Mouse (Mus musculus): ENCODE results near the gene Csf2rb.
"Not testable (repeated sequence)": the region's sequence is repeated elsewhere in the genome, so short reads cannot be mapped to it uniquely, and the experiment has no call there.

Csf2rb gene

GRCm38 (mm10) chr15:78327753-78328341 lies 2.3 kb downstream of the Csf2rb start:
- not testable (repeated sequence) for DNase-seq (ENCODE audit: low spot score)

GRCm38 (mm10) chr15:78328520-78329097 lies 3.1 kb downstream of the Csf2rb start:
- DNase-seq (ENCODE audit: low spot score), result no peak

DNA sequence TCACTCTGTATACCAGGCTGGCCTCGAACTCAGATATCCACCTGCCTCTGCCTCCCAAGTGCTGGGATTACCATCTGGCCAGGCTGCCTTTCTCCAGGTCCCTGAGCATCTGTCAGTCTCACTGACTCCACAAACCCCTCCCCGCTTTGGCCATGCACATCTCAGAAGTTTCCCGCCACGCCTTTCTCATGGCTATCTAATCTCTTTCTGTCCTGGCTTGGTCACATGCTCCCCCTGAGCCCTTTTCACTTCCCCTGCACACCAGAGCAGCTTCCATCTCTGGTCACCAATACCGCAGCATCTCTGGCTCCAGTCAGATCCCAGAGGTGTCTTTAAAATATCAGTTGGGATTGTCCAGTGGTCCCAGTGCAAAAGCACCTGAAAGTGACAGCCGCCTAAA lies 4.4 kb downstream of the Csf2rb start:
- not testable (repeated sequence) for DNase-seq (ENCODE audit: low spot score)

- no peak for DNase-seq (ENCODE audit: low spot score)
Observed at GRCm38 (mm10) chr15:78330706-78331105, 5.2 kb downstream of the Csf2rb start.

GRCm38 (mm10) chr15:78331523-78332340 lies 6.2 kb downstream of the Csf2rb start:
- no peak for DNase-seq (ENCODE audit: low spot score)

GRCm38 (mm10) chr15:78332981-78333380 lies 7.4 kb downstream of the Csf2rb start:
- DNase-seq (ENCODE audit: low spot score), result no peak

- DNase-seq (ENCODE audit: low spot score), result no peak
Observed at GRCm38 (mm10) chr15:78334380-78334779, 8.8 kb downstream of the Csf2rb start.

DNA sequence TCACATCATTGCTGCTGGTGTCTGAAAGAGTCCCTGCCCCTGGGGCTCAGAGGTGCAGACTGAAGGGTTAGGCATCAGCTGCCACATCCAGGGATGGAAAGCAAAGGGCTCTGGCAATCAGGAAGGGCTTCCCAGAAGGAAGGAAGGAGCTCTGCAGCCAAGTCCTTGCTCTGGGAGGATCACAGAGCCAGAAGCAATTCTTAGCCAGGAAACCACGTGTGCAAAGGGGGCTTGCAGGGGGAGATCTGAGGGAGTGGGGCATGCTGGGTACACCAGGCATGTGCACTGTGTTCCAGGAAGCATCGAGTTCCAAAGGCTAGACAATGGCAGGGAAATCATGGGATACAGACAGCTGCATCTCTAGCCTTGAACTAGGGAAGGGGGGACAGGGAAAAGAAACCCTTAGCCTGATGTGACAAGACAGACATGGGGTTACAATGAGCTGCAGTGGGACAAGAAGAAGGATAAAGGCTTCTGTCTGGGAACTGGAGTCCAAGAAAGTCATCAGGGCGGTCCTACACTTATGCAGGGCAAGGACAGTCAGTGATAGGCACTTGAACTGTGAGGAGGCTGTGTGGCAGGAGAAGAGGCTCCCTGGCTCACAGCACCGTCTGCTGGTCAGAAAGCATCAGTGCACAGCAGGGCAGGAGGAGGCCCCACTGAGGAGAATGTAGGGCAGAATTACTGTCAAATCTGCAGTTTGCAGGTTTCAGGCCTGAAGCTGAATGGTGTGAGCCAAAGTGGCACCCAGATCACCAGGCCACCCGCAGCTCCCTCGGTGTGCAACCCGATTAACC lies 14.3 kb downstream of the Csf2rb start:
- not testable (repeated sequence) for DNase-seq (ENCODE audit: low spot score)

GRCm38 (mm10) chr15:78340919-78341318 lies 15.4 kb downstream of the Csf2rb start:
- not testable (repeated sequence) for DNase-seq (ENCODE audit: low spot score)

DNA sequence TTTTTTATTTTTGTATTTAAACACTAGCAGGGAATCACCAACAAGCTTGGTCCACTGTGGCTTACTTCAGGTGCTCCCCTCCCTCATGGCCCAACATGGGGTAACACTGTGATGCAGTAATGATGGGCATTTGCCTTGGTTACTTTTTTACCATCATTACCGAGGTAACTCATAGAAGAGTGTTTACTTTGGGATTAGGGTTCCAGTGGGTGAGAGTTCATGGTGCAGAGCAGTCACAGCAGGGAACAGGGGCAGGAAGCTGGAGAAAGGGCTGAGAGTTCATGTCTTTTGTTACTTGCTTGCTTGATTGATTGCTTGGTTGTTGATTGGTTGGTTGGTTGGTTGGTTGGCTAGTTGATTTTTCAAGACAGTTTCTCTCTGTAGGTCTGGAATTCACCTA lies 18.1 kb downstream of the Csf2rb start:
- DNase-seq (ENCODE audit: low spot score), result no peak

- DNase-seq (ENCODE audit: low spot score), result no peak
Observed at GRCm38 (mm10) chr15:78344567-78344966, 19.0 kb downstream of the Csf2rb start.

DNA sequence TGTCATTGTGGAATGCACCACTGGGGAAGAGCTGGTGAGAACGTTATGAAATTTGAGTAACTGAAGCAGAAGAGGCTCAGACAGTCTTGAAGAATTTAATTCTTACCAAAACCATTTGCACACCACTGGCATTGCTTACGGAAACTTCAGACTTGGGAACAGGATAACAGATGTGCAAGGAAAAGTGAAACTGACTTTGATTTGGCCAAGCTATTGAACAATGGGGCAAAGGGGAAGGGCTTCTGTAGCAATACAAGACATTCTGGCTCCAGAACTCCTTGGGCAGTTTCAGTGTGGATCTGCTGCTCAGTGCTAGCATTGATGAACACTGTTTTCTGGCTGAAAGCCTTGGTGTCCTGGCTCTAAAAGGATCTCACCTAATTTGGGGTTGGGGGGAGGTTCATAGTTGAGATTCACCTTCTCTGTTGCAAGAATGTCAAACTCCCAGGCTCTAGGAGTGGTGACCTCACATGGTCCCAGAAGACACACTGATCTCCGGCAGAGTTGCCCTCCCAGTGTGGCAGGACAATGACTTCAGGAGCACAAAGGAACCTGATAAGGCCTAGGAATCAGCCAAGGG lies 26.1 kb downstream of the Csf2rb start:
- DNase-seq (ENCODE audit: low spot score), result no peak

GRCm38 (mm10) chr15:78354958-78355357 lies 29.4 kb downstream of the Csf2rb start:
- DNase-seq (ENCODE audit: low spot score), result no peak

- DNase-seq (ENCODE audit: low spot score), result no peak
Observed at GRCm38 (mm10) chr15:78355548-78355947, 30.0 kb downstream of the Csf2rb start.

DNA sequence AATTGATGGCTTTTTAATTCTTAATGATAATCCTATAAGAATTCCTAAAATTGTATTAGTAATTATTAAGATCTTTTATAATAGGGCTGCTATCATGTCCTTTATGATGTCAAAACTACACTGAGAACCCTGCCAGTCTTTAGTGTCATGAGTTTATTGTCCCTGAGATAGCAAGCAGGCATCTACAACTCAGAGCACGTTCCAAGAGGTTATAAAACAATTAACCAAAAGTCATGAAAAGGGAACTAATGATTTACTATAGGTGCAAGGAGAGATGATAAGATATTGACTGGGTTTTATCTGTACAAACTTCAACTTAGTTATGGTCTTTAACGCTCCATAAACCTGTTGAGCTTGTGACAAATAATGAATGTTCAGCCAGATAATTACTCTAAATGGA lies 40.4 kb downstream of the Csf2rb start:
- no peak for DNase-seq (ENCODE audit: low spot score)

- DNase-seq (ENCODE audit: low spot score), result no peak
Observed at GRCm38 (mm10) chr15:78366875-78367274, 41.3 kb downstream of the Csf2rb start.

GRCm38 (mm10) chr15:78367811-78368210 lies 42.3 kb downstream of the Csf2rb start:
- no peak for DNase-seq (ENCODE audit: low spot score)

DNA sequence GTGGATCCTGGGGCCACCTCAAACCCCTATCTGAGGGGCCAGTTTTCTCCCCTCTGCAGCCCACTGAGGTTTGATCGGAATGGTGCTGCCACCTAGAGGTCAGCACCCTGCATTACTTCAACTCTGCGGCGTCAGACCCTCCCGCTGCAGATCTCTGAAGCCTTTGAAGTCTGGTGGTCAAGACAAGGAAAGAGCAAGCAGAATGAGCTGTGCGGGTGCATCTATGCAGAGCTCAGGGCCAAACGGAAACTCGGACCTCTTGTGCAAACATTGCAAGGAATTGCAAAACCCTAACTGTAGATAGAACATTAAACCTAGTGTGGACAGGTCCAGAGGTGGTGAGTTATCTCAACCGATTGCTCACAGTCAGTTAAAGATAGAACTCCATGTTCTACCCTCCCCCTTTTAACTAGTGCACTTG lies 43.4 kb downstream of the Csf2rb start:
- DNase-seq (ENCODE audit: low spot score), result peak; percentile 24

DNA sequence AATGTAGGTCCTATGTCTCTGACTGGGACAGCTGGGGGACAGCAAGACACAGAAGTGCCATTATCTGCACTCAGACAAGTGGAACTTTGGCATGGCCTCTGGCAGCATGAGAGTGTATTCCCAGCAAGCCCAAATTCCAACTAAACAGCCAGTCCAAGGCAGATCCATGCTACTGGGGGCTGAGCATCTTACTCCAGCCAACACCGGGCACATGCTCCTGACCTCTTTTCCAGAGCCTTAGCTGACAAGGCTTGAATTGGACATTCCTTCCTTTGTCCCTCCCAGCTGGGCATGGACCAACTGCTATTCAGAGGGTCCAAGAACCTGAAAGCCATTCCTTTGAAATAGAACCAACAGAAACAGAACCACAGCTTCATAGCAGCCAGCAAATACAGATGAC lies 44.1 kb downstream of the Csf2rb start:
- DNase-seq (ENCODE audit: low spot score), result no peak

DNA sequence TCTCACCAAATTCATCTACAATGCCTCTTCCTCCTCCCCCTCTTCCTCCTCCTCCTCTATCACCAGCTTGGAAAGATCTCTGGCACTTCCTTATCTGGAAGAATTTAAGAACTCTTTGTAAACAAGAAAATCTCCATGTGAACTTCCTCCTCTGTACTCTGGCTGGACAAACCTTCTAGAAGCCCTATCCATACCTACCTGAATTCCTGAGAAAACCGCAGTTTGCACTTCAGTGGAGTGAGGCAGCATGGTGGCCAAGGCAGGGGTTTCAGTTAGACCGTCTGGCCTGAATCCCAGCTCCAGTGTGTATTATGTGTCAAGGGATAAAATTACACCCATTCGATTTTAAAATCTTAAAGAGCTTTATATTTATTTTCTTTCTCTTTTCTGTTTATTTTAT lies 47.2 kb downstream of the Csf2rb start:
- DNase-seq (ENCODE audit: low spot score), result no peak

GRCm38 (mm10) chr15:78374204-78374603 lies 48.7 kb downstream of the Csf2rb start:
- no peak for DNase-seq (ENCODE audit: low spot score)

DNA sequence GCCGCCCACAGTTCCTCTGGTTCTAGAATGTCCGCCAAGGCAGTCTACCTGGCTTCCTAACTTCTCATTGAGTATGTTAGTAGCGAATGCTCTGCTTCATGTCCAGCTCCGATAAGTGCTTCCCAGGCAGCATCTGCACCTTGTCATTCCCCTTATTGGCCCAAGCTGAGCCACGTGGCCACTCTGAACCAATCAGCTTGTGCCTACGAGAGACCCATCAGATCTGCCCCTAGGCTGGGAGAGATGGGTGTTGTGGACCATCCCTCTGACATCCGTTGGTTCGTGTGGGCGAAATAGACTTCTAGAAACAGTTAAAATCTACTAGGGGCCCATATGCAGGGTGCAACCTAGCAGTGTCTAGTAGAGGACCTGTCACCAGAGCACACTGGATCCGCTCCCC lies 52.3 kb downstream of the Csf2rb start:
- no peak for DNase-seq (ENCODE audit: low spot score)
